Comparison of ENCODE assay signal across 25 mouse cellular contexts in the genomic region with DNA sequence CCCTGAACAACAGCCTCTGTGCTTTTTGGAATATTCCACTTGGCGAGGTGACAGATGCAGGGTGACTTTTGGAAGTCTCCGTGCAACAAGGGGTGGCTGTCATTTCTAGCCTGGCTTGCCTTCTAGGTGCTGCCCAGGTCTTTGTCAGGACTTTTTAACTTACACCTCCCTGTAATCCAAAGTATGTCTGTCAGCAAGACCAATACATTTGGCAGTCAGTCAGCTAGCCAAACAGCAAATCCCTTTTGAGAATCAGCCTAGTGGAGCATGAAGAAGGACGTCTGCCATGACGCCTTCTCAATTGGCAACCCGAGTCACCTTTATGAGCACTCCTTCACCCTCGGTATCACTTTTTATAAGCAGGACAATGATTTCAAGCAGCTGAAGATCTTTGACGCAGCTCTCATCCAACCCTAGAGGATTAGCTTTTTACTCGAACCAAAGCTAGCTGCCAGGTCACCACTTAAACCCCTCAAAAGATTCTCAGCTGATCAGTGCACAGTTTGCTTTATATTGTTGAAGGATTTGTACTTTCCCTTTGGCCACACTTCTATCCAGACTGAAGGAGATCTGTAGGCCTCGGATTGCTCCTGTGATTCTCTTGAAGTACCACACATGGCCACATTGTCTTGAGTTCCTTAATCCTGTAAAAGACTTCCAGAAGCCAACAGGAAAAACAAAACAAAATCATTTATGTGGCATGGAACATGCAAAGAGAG.
A peak's percentile ranks its signal among the peaks of the same experiment; 100 is the strongest.
DNase-seq lines count a peak whose midpoint lies in the region; ATAC-seq lines count a peak whose summit lies in the region.
"Had no signal": no experiment of that assay in that cellular context is flagged by ENCODE, and none has a peak within 500 bp of the region (broad histone marks: within the 10 kb centered on the region; RNA-seq: fewer than 3 reads in every experiment).

No protein-coding gene starts in this region.

- ATAC-seq in heart, embryonic 12.5 days (ENCODE audit: insufficient number of reproducible peaks, low FRiP score), result no peak
- ATAC-seq: activated CD4-positive, CD25-positive, alpha-beta regulatory T cell, adult 4 months; CD4-positive, CD25-positive, alpha-beta regulatory T cell, adult 4 months; liver, embryonic 12.5 days had no signal

- no peaks in the 10 kb centered on the region for H3K9me3 ChIP-seq in heart, embryonic 12.5 days (replicated peaks)
- H3K9me3 ChIP-seq: embryonic facial prominence, embryonic 12.5 days; hindbrain, embryonic 12.5 days; limb, embryonic 10.5 days; liver, embryonic 12.5 days; neural tube, embryonic 15.5 days; stomach, embryonic 15.5 days had no signal

- no peaks in the 10 kb centered on the region for H3K27me3 ChIP-seq in heart, embryonic 12.5 days (replicated peaks)
- H3K27me3 ChIP-seq: embryonic facial prominence, embryonic 12.5 days; hindbrain, embryonic 12.5 days; liver, embryonic 12.5 days; neural tube, embryonic 15.5 days; stomach, embryonic 15.5 days had no signal

- H3K4me1 ChIP-seq in heart, embryonic 12.5 days (replicated peaks), result 0 out of 2 replicates have a peak, but pooled peaks cover 4% of the 10 kb centered on the region
- H3K4me1 ChIP-seq: embryonic facial prominence, embryonic 12.5 days; hindbrain, embryonic 12.5 days; limb, embryonic 10.5 days; liver, embryonic 12.5 days; neural tube, embryonic 15.5 days; stomach, embryonic 15.5 days had no signal

- DNase-seq in cerebellum, postnatal 14 days, result peak; percentile 21 to 42
- DNase-seq in cerebellum, adult 18-20 months, result no peak
- peak; percentile 4 to 16 for DNase-seq in heart, adult 18-20 months
- peak; percentile 5 for DNase-seq in left cerebral cortex, postnatal 4 days
- DNase-seq in left cerebral cortex, postnatal 10 days (ENCODE audit: extremely low spot score in 1 of 2, low spot score in 2 of 2), result no peak
- DNase-seq in heart, postnatal 10 days, result peak; percentile 21 to 28
- no peak for DNase-seq in lung, postnatal 4 days
- DNase-seq: adrenal gland, postnatal 10 days; cerebellum, postnatal 36 days; kidney, adult 8-10 months; kidney, postnatal 14 days; lung, adult 2 months; lung, postnatal 36 days; thymus, adult 18-20 months; thymus, postnatal 4 days had no signal

- intact Hi-C loops in left cerebral cortex, postnatal 4 days (cut with DNase I), result no loop called here
- intact Hi-C loops in left cerebral cortex, postnatal 10 days (cut with DNase I), result no loop called here
- intact Hi-C loops in heart, postnatal 10 days (cut with DNase I), result no loop called here

- H3K36me3 ChIP-seq in heart, embryonic 12.5 days, result no peaks in the 10 kb centered on the region
- H3K36me3 ChIP-seq: embryonic facial prominence, embryonic 12.5 days; hindbrain, embryonic 12.5 days; limb, embryonic 10.5 days; liver, embryonic 12.5 days; neural tube, embryonic 15.5 days; stomach, embryonic 15.5 days had no signal

- H3K9ac ChIP-seq in heart, embryonic 12.5 days, result no peak overlapping the region
- H3K9ac ChIP-seq: embryonic facial prominence, embryonic 12.5 days; hindbrain, embryonic 12.5 days; liver, embryonic 12.5 days; neural tube, embryonic 15.5 days; stomach, embryonic 15.5 days had no signal

- 55% methylated on average over 9 of the region's 9 CpGs for WGBS in heart, embryonic 12.5 days

- no peak overlapping the region for H3K27ac ChIP-seq in heart, embryonic 12.5 days (ENCODE audit: poor library complexity, severe bottlenecking)
- H3K27ac ChIP-seq: embryonic facial prominence, embryonic 12.5 days; hindbrain, embryonic 12.5 days; limb, embryonic 10.5 days; liver, embryonic 12.5 days; neural tube, embryonic 15.5 days; stomach, embryonic 15.5 days had no signal

- H3K4me3 ChIP-seq in heart, embryonic 12.5 days, result no peak overlapping the region
- H3K4me3 ChIP-seq: embryonic facial prominence, embryonic 12.5 days; erythroblast, embryonic 14.5 days; hindbrain, embryonic 12.5 days; limb, embryonic 10.5 days; liver, embryonic 12.5 days; neural tube, embryonic 15.5 days; stomach, embryonic 15.5 days had no signal

- H3K4me2 ChIP-seq in heart, embryonic 12.5 days, result no peak overlapping the region
- H3K4me2 ChIP-seq: embryonic facial prominence, embryonic 12.5 days; hindbrain, embryonic 12.5 days; liver, embryonic 12.5 days; neural tube, embryonic 15.5 days; stomach, embryonic 15.5 days had no signal

Comparison
In these comparisons a context has a peak if more than half of its experiments do, and no peak if none do; other contexts are left out.
1. DNase-seq: peak in cerebellum, postnatal 14 days (2 of 2), heart, adult 18-20 months (2 of 2), left cerebral cortex, postnatal 4 days (single experiment) and heart, postnatal 10 days (2 of 2); none in cerebellum, adult 18-20 months (0 of 2), left cerebral cortex, postnatal 10 days (0 of 2) and lung, postnatal 4 days (0 of 2).